Mouse (Mus musculus) kidney, postnatal 25 days (tissue): ENCODE measurements around the gene Ccdc189.

ENCODE experiments used
- DNase-seq, 2 experiments: peaks; one replicate each; pipeline ENCODE4 v3.0.0; 2021; ENCODE audit warnings: mixed read lengths in 2 of 2

The Ccdc189 gene

GRCm38 (mm10) chr7:127591108-127591507, 2.7 kb upstream of the Ccdc189 start:
- no peak for DNase-seq

DNA sequence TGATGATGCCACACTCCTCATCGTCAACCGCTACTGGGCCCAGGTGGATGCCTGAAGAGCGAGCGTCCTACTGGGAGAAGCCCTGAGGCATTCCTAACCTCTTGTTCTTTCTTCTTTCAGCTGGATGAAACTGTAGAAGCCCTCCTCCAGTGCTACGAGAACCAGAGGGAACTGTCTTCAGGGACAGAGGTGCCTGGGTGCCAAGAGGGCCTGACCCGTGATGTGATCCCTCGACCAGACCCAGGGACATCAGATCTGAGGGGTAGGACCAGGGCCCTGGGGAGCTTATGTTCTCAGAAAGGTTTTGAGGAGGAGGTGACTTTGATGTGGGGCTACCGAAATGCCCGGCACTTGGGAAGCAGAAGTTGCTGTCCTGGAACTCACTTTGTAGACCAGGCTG, 1.2 kb upstream of the Ccdc189 start:
- peak in 1 of 2 experiments; percentile 31 for DNase-seq

DNA sequence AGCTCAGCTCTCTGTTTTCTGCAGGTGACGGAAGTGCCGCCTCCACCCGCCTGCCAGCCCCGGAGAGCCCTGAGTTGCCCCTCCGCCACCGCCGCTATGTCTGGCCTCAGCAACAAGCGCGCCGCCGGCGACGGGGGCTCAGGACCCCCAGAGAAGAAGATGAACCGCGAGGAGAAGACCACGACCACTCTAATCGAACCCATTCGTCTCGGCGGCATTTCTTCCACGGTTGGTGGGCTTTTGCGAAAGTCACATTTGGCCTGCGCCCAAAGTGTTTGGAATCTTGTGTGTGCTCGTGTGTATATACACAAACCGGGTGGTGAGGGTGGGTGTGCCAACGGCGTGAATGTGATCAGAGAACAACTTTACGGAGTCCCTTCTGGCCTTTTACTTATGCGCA, 506 bp upstream of the Ccdc189 start:
- peak in 1 of 2 experiments; percentile 22 for DNase-seq

- DNase-seq, result peak in 1 of 2 experiments; percentile 30
Measured at GRCm38 (mm10) chr7:127587196-127587595, 1.2 kb downstream of the Ccdc189 start.

GRCm38 (mm10) chr7:127586149-127586548, 2.2 kb downstream of the Ccdc189 start:
- peak in 1 of 2 experiments; percentile 17 for DNase-seq

GRCm38 (mm10) chr7:127585031-127585430, 3.4 kb downstream of the Ccdc189 start:
- DNase-seq, result no peak

GRCm38 (mm10) chr7:127583260-127583659, 5.1 kb downstream of the Ccdc189 start:
- DNase-seq, result peak in 1 of 2 experiments; percentile 33

GRCm38 (mm10) chr7:127574115-127574514, 14.3 kb downstream of the Ccdc189 start:
- DNase-seq, result no peak

- no peak for DNase-seq
Measured at GRCm38 (mm10) chr7:127573503-127574008, 14.8 kb downstream of the Ccdc189 start.

- peak; percentile 94 to 98 for DNase-seq
Measured at GRCm38 (mm10) chr7:127572895-127573471, 15.4 kb downstream of the Ccdc189 start, which contains the start of gene Phkg2. Gene Phkg2, plus strand, starts transcription at chr7:127573340.

DNA sequence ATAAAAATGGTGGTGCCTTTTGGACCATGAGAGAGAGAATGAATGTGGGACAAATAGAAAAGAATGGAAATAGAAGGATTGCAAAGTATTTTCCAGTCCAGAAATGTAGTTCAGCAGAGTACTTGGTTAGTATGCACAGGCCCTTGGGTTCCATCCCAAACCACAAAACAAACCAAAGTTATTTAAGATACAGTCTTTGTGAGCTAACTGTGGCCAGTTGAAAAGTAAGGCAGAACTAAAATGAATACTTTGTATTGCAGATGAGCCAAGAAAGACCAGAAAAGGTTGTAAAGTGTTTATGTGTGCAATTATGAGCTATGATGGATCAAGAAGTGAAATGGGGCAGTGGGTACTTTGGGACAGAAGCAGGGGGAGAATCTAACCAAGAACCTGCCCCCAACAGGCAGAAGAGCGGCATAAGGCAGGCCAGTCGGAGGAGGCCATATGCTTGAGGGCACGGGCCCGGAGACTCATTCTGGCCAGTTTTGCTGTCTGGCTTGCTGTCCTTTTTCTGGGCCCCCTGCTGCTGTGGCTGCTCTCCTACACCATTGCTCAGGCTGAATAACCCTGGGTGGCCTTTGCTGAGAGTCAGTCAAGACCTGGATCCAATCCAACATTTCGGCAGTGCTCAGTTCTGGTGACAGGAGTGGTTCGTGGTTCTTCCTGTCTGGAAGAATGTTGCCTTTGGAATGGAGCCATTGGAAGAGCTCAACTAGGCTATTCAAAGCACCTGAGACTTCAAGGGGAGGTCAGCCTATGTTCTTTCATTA, 23.8 kb downstream of the Ccdc189 start:
- peak; percentile 59 to 60 for DNase-seq

DNA sequence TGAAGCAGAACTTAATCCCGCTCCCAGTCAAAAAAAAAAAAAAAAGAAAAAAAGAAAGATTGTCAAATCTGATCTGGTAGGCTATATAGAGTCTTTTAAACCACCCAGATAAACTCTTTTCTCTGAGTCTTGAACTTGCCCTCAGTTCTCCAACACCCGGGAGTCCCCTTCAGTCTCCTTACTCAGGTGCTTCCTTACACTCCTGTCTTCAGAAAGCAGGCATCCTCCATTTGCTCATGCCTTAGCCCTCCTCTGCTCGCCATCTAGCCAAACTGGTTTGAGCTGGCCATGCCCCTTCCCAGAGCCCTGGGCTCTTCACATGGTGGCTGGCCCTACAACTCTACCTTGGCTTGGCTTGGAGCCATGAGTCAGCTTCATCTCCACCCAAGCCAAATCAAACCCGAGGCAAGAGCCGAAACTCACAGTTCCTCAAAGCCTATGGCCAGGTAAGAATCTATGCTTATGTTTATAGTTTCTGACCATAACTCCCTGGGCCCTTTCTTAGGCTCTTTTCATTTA, 27.0 kb downstream of the Ccdc189 start, which contains the start of gene Tmem265:
Gene Tmem265 (plus strand): TSS at position 51 of the 519 bp plus-strand sequence.
- peak; percentile 31 to 48 for DNase-seq

GRCm38 (mm10) chr7:127560580-127560979, 27.8 kb downstream of the Ccdc189 start:
- DNase-seq, result no peak

DNA sequence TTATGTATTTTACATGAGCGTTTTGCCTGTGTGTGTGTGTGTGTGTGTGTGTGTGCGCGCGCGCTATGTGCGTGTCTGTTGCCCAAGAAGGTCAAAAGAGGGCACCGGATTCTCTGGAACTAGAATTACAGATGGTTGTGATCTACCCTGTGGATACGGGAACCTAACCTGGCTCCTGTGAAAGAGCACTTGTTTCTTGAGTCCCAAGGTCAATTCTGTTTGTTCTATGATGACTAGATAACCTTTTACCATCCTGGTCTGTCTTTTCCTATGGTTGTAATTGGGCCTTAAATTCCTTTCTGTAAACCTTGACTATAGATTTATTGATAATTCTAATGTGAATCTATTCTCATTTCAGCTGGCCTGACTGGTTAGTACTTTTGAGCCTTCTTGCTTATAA, 36.8 kb downstream of the Ccdc189 start:
- no peak for DNase-seq

DNA sequence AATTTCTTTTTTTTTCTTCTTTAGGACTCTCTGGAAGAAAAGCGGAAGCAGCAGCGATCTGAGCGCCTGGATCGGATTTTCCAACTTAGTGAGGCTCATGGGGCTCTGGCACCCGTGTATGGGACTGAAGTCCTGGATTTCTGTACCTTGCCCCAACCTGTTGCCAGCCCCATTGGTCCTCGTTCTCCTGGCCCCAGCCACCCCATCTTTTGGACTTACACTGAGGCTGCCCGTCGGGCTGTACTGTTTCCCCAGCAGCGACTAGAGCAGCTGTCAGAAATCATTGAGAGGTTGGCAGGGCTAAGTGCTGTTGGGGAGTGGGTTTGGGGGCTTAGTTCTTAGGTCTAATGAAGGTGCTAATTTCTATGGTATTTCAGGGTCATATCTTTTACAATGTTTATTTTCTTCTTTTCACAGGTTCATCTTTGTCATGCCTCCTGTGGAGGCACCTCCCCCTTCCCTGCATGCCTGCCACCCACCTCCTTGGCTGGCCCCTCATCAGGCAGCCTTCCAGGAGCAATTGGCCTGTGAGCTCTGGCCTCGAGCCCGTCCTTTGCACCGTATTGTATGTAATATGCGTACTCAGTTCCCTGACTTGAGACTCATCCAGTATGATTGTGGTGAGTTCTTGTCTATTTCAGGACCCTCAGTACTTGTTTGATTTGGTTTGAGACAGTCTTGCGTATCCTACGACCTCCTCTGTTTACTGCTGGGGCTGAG, 39.1 kb downstream of the Ccdc189 start:
- DNase-seq, result peak in 1 of 2 experiments; percentile 42

DNA sequence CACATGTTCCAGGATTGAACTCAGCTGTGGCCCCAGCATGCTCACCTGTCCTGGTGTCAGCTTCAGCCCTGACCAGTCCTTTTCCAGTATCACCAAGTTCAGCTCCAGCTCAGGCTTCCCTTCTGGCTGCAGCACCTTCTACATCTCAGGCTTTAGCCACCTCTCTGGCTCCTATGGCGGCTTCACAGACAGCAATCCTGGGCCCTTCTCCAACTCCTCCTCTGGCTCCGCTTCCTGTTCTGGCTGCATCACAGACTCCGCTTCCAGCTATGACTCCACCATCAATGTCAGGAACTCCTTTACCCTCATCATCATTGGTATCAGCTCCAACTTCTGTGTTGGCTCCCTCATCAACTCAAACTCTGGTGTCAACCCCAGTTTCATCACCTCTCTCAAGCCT, 46.7 kb downstream of the Ccdc189 start:
- DNase-seq, result no peak
